8 mouse cellular contexts compared by ENCODE assay signal in genomic region chr11:29267824-29268223, GRCm38 (mm10). TPM values are rescaled to one million over a fixed set of nuclear protein-coding genes. Genes with fewer than 3 reads are reported as not detected.
A peak's percentile ranks its signal among the peaks of the same experiment; 100 is the strongest.
DNase-seq lines count a peak whose midpoint lies in the region; ATAC-seq and TF ChIP-seq lines count a peak whose summit lies in the region.

No protein-coding gene starts in this region.

- no peak overlapping the region for H3K4me3 ChIP-seq in hindbrain, embryonic 10.5 days
- no peak overlapping the region for H3K4me3 ChIP-seq in hindbrain, embryonic 12.5 days
- H3K4me3 ChIP-seq in ES-E14 (ENCODE audit: insufficient read depth in 1 of 2, low read depth in 1 of 2, low read length in 2 of 2, poor library complexity in 1 of 2, severe bottlenecking in 1 of 2) = no peak overlapping the region
- no peak overlapping the region for H3K4me3 ChIP-seq in midbrain, embryonic 13.5 days (replicated peaks)

- H3K9ac ChIP-seq in hindbrain, embryonic 12.5 days = no peak overlapping the region
- no peak overlapping the region for H3K9ac ChIP-seq in ES-E14 (ENCODE audit: insufficient read depth, low read depth, low read length, poor library complexity, severe bottlenecking)
- no peak overlapping the region for H3K9ac ChIP-seq in midbrain, embryonic 13.5 days (replicated peaks)

- no peak for ATAC-seq in hindbrain, embryonic 12.5 days (ENCODE audit: low FRiP score)
- peak; percentile 74 for ATAC-seq in granulocyte monocyte progenitor cell, adult 5-6 weeks (replicated peaks; ENCODE audit: poor library complexity, severe bottlenecking)
- ATAC-seq in midbrain, embryonic 13.5 days = peak; percentile 40; the same call in 1 of the 2 replicates

- peak; percentile 33 for DNase-seq in hindbrain, embryonic 10.5 days (ENCODE audit: low spot score)
- DNase-seq in ES-E14 (ENCODE audit: low read depth, low spot score) = peak; percentile 43
- peak; percentile 20 for DNase-seq in cerebellum, adult 9-11 months
- peak; percentile 56 to 71 for DNase-seq in layer of hippocampus, postnatal 10 days (ENCODE audit: low spot score in 2 of 2)
- no peak for DNase-seq in spleen, adult 12 weeks (ENCODE audit: low spot score)

- no peak overlapping the region for H3K27ac ChIP-seq in hindbrain, embryonic 10.5 days
- H3K27ac ChIP-seq in hindbrain, embryonic 12.5 days = no peak overlapping the region
- no peak overlapping the region for H3K27ac ChIP-seq in ES-E14 (ENCODE audit: insufficient read depth, low read depth, low read length, poor library complexity, severe bottlenecking)
- no peak overlapping the region for H3K27ac ChIP-seq in midbrain, embryonic 13.5 days

- H3K9me3 ChIP-seq in hindbrain, embryonic 10.5 days = no peaks in the 10 kb centered on the region
- H3K9me3 ChIP-seq in hindbrain, embryonic 12.5 days (replicated peaks) = no peaks in the 10 kb centered on the region
- H3K9me3 ChIP-seq in ES-E14 (ENCODE audit: control insufficient read depth, insufficient read depth, low read depth, low read length) = no peaks in the 10 kb centered on the region
- no peaks in the 10 kb centered on the region for H3K9me3 ChIP-seq in midbrain, embryonic 13.5 days

- no peaks in the 10 kb centered on the region for H3K27me3 ChIP-seq in hindbrain, embryonic 10.5 days (ENCODE audit: insufficient read depth, poor library complexity, severe bottlenecking)
- no peaks in the 10 kb centered on the region for H3K27me3 ChIP-seq in hindbrain, embryonic 12.5 days
- H3K27me3 ChIP-seq in midbrain, embryonic 13.5 days = no peaks in the 10 kb centered on the region

- H3K4me1 ChIP-seq in hindbrain, embryonic 10.5 days (replicated peaks) = no peaks in the 10 kb centered on the region
- H3K4me1 ChIP-seq in hindbrain, embryonic 12.5 days = no peaks in the 10 kb centered on the region
- no peaks in the 10 kb centered on the region for H3K4me1 ChIP-seq in ES-E14 (ENCODE audit: control insufficient read depth in 2 of 2, insufficient read depth in 2 of 2, low read length in 2 of 2, poor library complexity in 1 of 2)
- H3K4me1 ChIP-seq in midbrain, embryonic 13.5 days (replicated peaks) = no peaks in the 10 kb centered on the region

- no peaks in the 10 kb centered on the region for H3K36me3 ChIP-seq in hindbrain, embryonic 10.5 days
- no peaks in the 10 kb centered on the region for H3K36me3 ChIP-seq in hindbrain, embryonic 12.5 days
- no peaks in the 10 kb centered on the region for H3K36me3 ChIP-seq in ES-E14 (ENCODE audit: control insufficient read depth, insufficient read depth, low read length, poor library complexity, severe bottlenecking)
- H3K36me3 ChIP-seq in midbrain, embryonic 13.5 days = no peaks in the 10 kb centered on the region

- no peak overlapping the region for H3K4me2 ChIP-seq in hindbrain, embryonic 12.5 days (replicated peaks)
- H3K4me2 ChIP-seq in midbrain, embryonic 13.5 days (replicated peaks) = no peak overlapping the region

- in situ Hi-C loops in ES-E14 (cut with MboI; ENCODE audit: low sequenced_read_pairs in 2 of 2, unreplicated experiment in 2 of 2) = no loop called here

- WGBS in hindbrain, embryonic 10.5 days = 39% methylated on average over 3 of the region's 3 CpGs
- 24% methylated on average over 3 of the region's 3 CpGs for WGBS in hindbrain, embryonic 12.5 days
- WGBS in midbrain, embryonic 13.5 days = 29% methylated on average over 3 of the region's 3 CpGs

TF ChIP-seq in ES-E14, 5 proteins besides CTCF, POLR2A, EP300 and RAD21:
- peak; percentile 68; the same call in 1 of the 2 replicates for TF ChIP-seq ZC3H11A (IDR thresholded peaks at IDR 0.05; ENCODE audit: borderline replicate concordance, low read depth, low read length)
- no peak for TF ChIP-seq HCFC1 (IDR thresholded peaks at IDR 0.05; ENCODE audit: borderline replicate concordance, insufficient read depth, low read length)
- no peak for TF ChIP-seq ZNF384 (IDR thresholded peaks at IDR 0.05; ENCODE audit: low read depth, low read length)
TF ChIP-seq in ES-E14: peak in this region for 1.

RNA-seq across cellular contexts. Expression of gene Cfap36, which starts 20.6 kb away (rescaled TPM):
- 62.7 and 64.7 TPM in 2 replicates for polyA plus RNA-seq in hindbrain, embryonic 10.5 days (2016; fragmentation: Nextera tagmentation; extraction: Ambion mirVana)
- polyA plus RNA-seq in hindbrain, embryonic 12.5 days (2016; fragmentation: Nextera tagmentation; extraction: Ambion mirVana) = 97.2 and 103 TPM in 2 replicates
- total RNA-seq in ES-E14 (2012; rRNA removed) = 12.3 and 20.3 TPM in 2 replicates
- 21.8 and 29.7 TPM in 2 replicates for total RNA-seq in granulocyte monocyte progenitor cell, adult 5-6 weeks (2014; fragmentation: Nextera tagmentation)
- 43.6 and 54.9 TPM in 2 replicates for total RNA-seq in granulocyte monocyte progenitor cell, adult 5-6 weeks (2017)
- 100 to 1,000 TPM; 122 to 126 TPM for total RNA-seq in layer of hippocampus, postnatal 10 days (2021)
- polyA plus RNA-seq in midbrain, embryonic 13.5 days (2015; fragmentation: Nextera tagmentation; extraction: Ambion mirVana) = 111 and 113 TPM in 2 replicates
